12 mouse cellular contexts compared by ENCODE assay signal in the genomic region with DNA sequence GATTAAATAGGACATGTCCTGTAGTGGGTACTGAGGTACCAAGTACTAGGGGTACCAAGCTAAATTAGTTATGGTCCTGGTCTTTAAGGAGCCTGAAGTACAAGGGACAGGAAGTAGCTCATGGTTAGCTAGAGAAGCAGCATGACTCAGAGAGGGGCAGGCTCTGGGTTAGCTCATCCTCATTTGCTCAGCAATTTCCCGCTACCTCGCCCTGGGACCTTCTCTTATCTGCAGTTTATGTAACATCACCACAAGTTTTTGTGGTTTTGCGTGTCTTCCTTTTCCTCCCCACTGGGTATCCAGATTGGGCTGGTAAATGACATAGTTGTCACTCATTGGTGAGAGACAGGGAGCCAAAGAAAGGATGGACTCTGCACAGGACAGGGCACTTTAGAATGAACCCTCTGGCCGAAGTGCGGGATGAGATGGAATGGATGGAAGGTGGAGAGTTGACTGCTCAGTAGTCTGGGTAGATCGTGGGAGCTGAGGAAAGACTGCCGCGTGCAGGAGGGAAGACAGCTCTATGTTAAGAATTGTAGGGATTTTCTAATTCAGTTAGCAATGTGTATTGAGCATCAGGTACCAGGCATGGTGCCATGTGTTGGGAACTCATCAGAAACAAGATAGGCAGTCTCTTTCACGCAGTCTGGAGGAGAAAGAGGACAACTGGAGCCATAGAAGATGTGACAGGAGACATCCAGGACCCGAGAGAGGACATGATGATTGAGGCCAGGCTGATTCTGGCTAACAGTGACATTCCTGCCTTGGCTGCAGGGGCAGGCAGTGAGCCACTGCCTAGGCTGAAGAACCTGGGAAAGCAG. TPM values are rescaled to one million over a fixed set of nuclear protein-coding genes. Genes with fewer than 3 reads are reported as not detected.
A peak's percentile ranks its signal among the peaks of the same experiment; 100 is the strongest.
DNase-seq lines count a peak whose midpoint lies in the region; ATAC-seq lines count a peak whose summit lies in the region.
"Had no signal": no experiment of that assay in that cellular context is flagged by ENCODE, and none has a peak within 500 bp of the region (broad histone marks: within the 10 kb centered on the region; RNA-seq: fewer than 3 reads in every experiment).

No protein-coding gene starts in this region.

- H3K4me3 ChIP-seq in megakaryocyte, embryonic 14.5 days (replicated peaks), result peak overlapping the region; percentile 25
- H3K4me3 ChIP-seq in hindbrain, embryonic 14.5 days (replicated peaks; ENCODE audit: low read length), result no peak overlapping the region
- H3K4me3 ChIP-seq: forebrain, embryonic 10.5 days; myocyte had no signal

- H3K4me2 ChIP-seq in hindbrain, embryonic 14.5 days (replicated peaks), result no peak overlapping the region
- H3K4me2 ChIP-seq: lung, embryonic 14.5 days had no signal

- H3K27ac ChIP-seq in hindbrain, embryonic 14.5 days, result no peak overlapping the region
- H3K27ac ChIP-seq: forebrain, embryonic 10.5 days had no signal

- peak; percentile 41 for DNase-seq in heart, adult 8-10 months (ENCODE audit: low spot score)
- no peak for DNase-seq in heart, postnatal 14 days
- peak; percentile 41 to 50 for DNase-seq in heart, postnatal 10 days
- no peak for DNase-seq in hindbrain, embryonic 14.5 days (ENCODE audit: low spot score)
- DNase-seq in testis, postnatal 10 days (ENCODE audit: low spot score), result no peak
- no peak for DNase-seq in adipocyte (ENCODE audit: low spot score)
- DNase-seq: gastrocnemius, postnatal 36 days; lung, embryonic 14.5 days had no signal

- ATAC-seq in CD4-positive, CD25-positive, alpha-beta regulatory T cell, adult 4 months, result peak; percentile 85
- ATAC-seq in hindbrain, embryonic 14.5 days (ENCODE audit: low FRiP score), result no peak

- WGBS in hindbrain, embryonic 14.5 days, result 91% methylated on average over 10 of the region's 10 CpGs

- peaks cover 49% of the 10 kb centered on the region for H3K4me1 ChIP-seq in megakaryocyte, embryonic 14.5 days
- H3K4me1 ChIP-seq in hindbrain, embryonic 14.5 days (replicated peaks; ENCODE audit: control insufficient read depth, insufficient read depth, low read length), result no peaks in the 10 kb centered on the region

- peaks cover 42% of the 10 kb centered on the region for H3K27me3 ChIP-seq in megakaryocyte, embryonic 14.5 days (replicated peaks)
- H3K27me3 ChIP-seq in hindbrain, embryonic 14.5 days (ENCODE audit: control insufficient read depth, insufficient read depth, low read length), result no peaks in the 10 kb centered on the region

- H3K36me3 ChIP-seq in megakaryocyte, embryonic 14.5 days (replicated peaks; ENCODE audit: low read length), result no peaks in the 10 kb centered on the region
- no peaks in the 10 kb centered on the region for H3K36me3 ChIP-seq in hindbrain, embryonic 14.5 days (replicated peaks; ENCODE audit: control insufficient read depth, insufficient read depth)
- H3K36me3 ChIP-seq: forebrain, embryonic 10.5 days had no signal

- intact Hi-C loops in heart, postnatal 14 days (cut with DNase I), result no loop called here
- intact Hi-C loops in heart, postnatal 10 days (cut with DNase I), result no loop called here

- H3K9me3 ChIP-seq in megakaryocyte, embryonic 14.5 days, result peaks cover 13% of the 10 kb centered on the region
- no peaks in the 10 kb centered on the region for H3K9me3 ChIP-seq in hindbrain, embryonic 14.5 days (ENCODE audit: control insufficient read depth, low read length)
- H3K9me3 ChIP-seq: forebrain, embryonic 10.5 days had no signal

- no peak overlapping the region for H3K9ac ChIP-seq in hindbrain, embryonic 14.5 days
- H3K9ac ChIP-seq: lung, embryonic 14.5 days had no signal

RNA-seq across cellular contexts. Expression of a gene that starts 15.2 kb away (rescaled TPM):
- total RNA-seq in heart, adult 8-10 months (2022), result 10 to 100 TPM; 24.6 to 27.7 (median 27.2) TPM
- total RNA-seq in heart, postnatal 14 days (2021), result 10 to 100 TPM; 20.6 to 22.1 TPM
- not detected for polyA plus RNA-seq in CD4-positive, CD25-positive, alpha-beta regulatory T cell, adult 4 months (2017; shearing (Covaris generic))
- 10 to 100 TPM; 13.5 to 15.8 TPM for total RNA-seq in heart, postnatal 10 days (2021)
- 2.4 TPM in 1 of 2 replicates, not detected in the other for polyA plus RNA-seq in megakaryocyte, embryonic 14.5 days (2012; ENCODE audit: insufficient read depth, low replicate concordance)
- 0.20 and 0.33 TPM in 2 replicates for polyA plus RNA-seq in hindbrain, embryonic 14.5 days (2014; fragmentation: Nextera tagmentation; extraction: Ambion mirVana)

RNA-seq across cellular contexts. Expression of a gene that starts 53.4 kb away (rescaled TPM):
- 1 to 10 TPM; 2.7 to 4.0 (median 3.3) TPM for total RNA-seq in heart, adult 8-10 months (2022)
- 1 to 10 TPM; 4.1 to 4.5 TPM for total RNA-seq in heart, postnatal 14 days (2021)
- polyA plus RNA-seq in CD4-positive, CD25-positive, alpha-beta regulatory T cell, adult 4 months (2017; shearing (Covaris generic)), result not detected
- 1 to 10 TPM; 3.7 to 3.9 TPM for total RNA-seq in heart, postnatal 10 days (2021)
- 7.0 and 20.0 TPM in 2 replicates for polyA plus RNA-seq in megakaryocyte, embryonic 14.5 days (2012; ENCODE audit: insufficient read depth, low replicate concordance)
- 2.6 and 3.5 TPM in 2 replicates for polyA plus RNA-seq in hindbrain, embryonic 14.5 days (2014; fragmentation: Nextera tagmentation; extraction: Ambion mirVana)

Comparison
In these comparisons a context has a peak if more than half of its experiments do, and no peak if none do; other contexts are left out.
1. DNase-seq: peak in heart, adult 8-10 months (single experiment) and heart, postnatal 10 days (2 of 2); none in heart, postnatal 14 days (0 of 2), hindbrain, embryonic 14.5 days (single experiment), testis, postnatal 10 days (single experiment) and adipocyte (single experiment).